Mouse (Mus musculus): ENCODE results near the gene Tmem240. TPM values are rescaled to one million over a fixed set of nuclear protein-coding genes. Genes with fewer than 3 reads are reported as not detected.
A peak's percentile ranks its signal among the peaks of the same experiment; 100 is the strongest.
"Not testable (repeated sequence)": the region's sequence is repeated elsewhere in the genome, so short reads cannot be mapped to it uniquely, and the experiment has no call there.

Gene Tmem240
- not detected in 2 replicates for polyA plus RNA-seq (2012; ENCODE audit: insufficient read depth, insufficient read length, low replicate concordance, missing spikeins)

- under 1% methylated on average over 34 of the region's 35 CpGs for WGBS
- H3K27ac ChIP-seq (ENCODE audit: insufficient read depth, low read depth, low read length): peak within 1 kb of the TSS; percentile 69; the same call in 1 of the 2 replicates
- TF ChIP-seq POLR2A (IDR thresholded peaks at IDR 0.05; ENCODE audit: insufficient read depth, low read depth, low read length) (peak; percentile 74), CTCF (IDR thresholded peaks at IDR 0.05; ENCODE audit: insufficient read depth, low read depth, low read length) (no peak)
Observed at GRCm38 (mm10) chr4:155734350-155734941, at the start of gene Tmem240. Gene Tmem240, plus strand, starts transcription at chr4:155734800.

GRCm38 (mm10) chr4:155687764-155688163 lies 46.8 kb upstream of the Tmem240 start:
- H3K4me3 ChIP-seq (ENCODE audit: insufficient read depth, low read depth, low read length); H3K27ac ChIP-seq (ENCODE audit: insufficient read depth, low read depth, low read length); H3K4me1 ChIP-seq (ENCODE audit: control insufficient read depth, insufficient read depth, low read length): not testable (repeated sequence)
- WGBS: 94% methylated on average over 4 of the region's 4 CpGs

More at GRCm38 (mm10) chr4:155734350-155734941, at the start of gene Tmem240:
- Histone ChIP-seq H3K4me3 (ENCODE audit: insufficient read depth, low read depth, low read length) (peak within 1 kb of the TSS; percentile 80), H3K4me1 (ENCODE audit: control insufficient read depth, insufficient read depth, low read length) (peaks cover 22% of the 10 kb centered on the region)

- 71% methylated on average over 12 of the region's 12 CpGs for WGBS
- H3K4me1 ChIP-seq (ENCODE audit: control insufficient read depth, insufficient read depth, low read length): peaks cover 10% of the 10 kb centered on the region
- H3K4me3 ChIP-seq (ENCODE audit: insufficient read depth, low read depth, low read length): no peak overlapping the region
- no peak for TF ChIP-seq POLR2A (IDR thresholded peaks at IDR 0.05; ENCODE audit: insufficient read depth, low read depth, low read length)
- no peak for TF ChIP-seq CTCF (IDR thresholded peaks at IDR 0.05; ENCODE audit: insufficient read depth, low read depth, low read length)
- no peak overlapping the region for H3K27ac ChIP-seq (ENCODE audit: insufficient read depth, low read depth, low read length)
Observed at GRCm38 (mm10) chr4:155690571-155691375, 43.8 kb upstream of the Tmem240 start.

GRCm38 (mm10) chr4:155692421-155692820 lies 42.2 kb upstream of the Tmem240 start:
- no peak overlapping the region for H3K27ac ChIP-seq (ENCODE audit: insufficient read depth, low read depth, low read length)
- TF ChIP-seq CTCF (IDR thresholded peaks at IDR 0.05; ENCODE audit: insufficient read depth, low read depth, low read length) (no peak), POLR2A (IDR thresholded peaks at IDR 0.05; ENCODE audit: insufficient read depth, low read depth, low read length) (no peak)
- H3K4me1 ChIP-seq (ENCODE audit: control insufficient read depth, insufficient read depth, low read length): peaks cover 17% of the 10 kb centered on the region
- WGBS: 91% methylated on average over 3 of the region's 3 CpGs
- no peak overlapping the region for H3K4me3 ChIP-seq (ENCODE audit: insufficient read depth, low read depth, low read length)

- peaks cover 17% of the 10 kb centered on the region for H3K4me1 ChIP-seq (ENCODE audit: control insufficient read depth, insufficient read depth, low read length)
- H3K4me3 ChIP-seq (ENCODE audit: insufficient read depth, low read depth, low read length): peak within 1 kb of the TSS; percentile 75
- peak within 1 kb of the TSS; percentile 99 for H3K27ac ChIP-seq (ENCODE audit: insufficient read depth, low read depth, low read length)
- 3% methylated on average over 47 of the region's 47 CpGs for WGBS
- TF ChIP-seq POLR2A (IDR thresholded peaks at IDR 0.05; ENCODE audit: insufficient read depth, low read depth, low read length) (no peak), CTCF (IDR thresholded peaks at IDR 0.05; ENCODE audit: insufficient read depth, low read depth, low read length) (no peak)
Observed at GRCm38 (mm10) chr4:155694111-155694481, 40.5 kb upstream of the Tmem240 start, which contains the start of gene Fndc10. Gene Fndc10, plus strand, starts transcription at chr4:155694342.

GRCm38 (mm10) chr4:155694482-155695401 lies 39.9 kb upstream of the Tmem240 start:
- Histone ChIP-seq H3K4me3 (ENCODE audit: insufficient read depth, low read depth, low read length) (peak overlapping the region; percentile 75), H3K4me1 (ENCODE audit: control insufficient read depth, insufficient read depth, low read length) (peaks cover 17% of the 10 kb centered on the region), H3K27ac (ENCODE audit: insufficient read depth, low read depth, low read length) (peak overlapping the region; percentile 99)
- TF ChIP-seq POLR2A (IDR thresholded peaks at IDR 0.05; ENCODE audit: insufficient read depth, low read depth, low read length) (peak; percentile 88), CTCF (IDR thresholded peaks at IDR 0.05; ENCODE audit: insufficient read depth, low read depth, low read length) (0 out of 2 replicates have a peak, but pooled peaks have one; percentile 28)
- under 1% methylated on average over 92 of the region's 92 CpGs for WGBS

GRCm38 (mm10) chr4:155695531-155696062 lies 39.0 kb upstream of the Tmem240 start:
- 55% methylated on average over 4 of the region's 4 CpGs for WGBS
- TF ChIP-seq CTCF (IDR thresholded peaks at IDR 0.05; ENCODE audit: insufficient read depth, low read depth, low read length): no peak
- TF ChIP-seq POLR2A (IDR thresholded peaks at IDR 0.05; ENCODE audit: insufficient read depth, low read depth, low read length): no peak
- H3K4me1 ChIP-seq (ENCODE audit: control insufficient read depth, insufficient read depth, low read length): peaks cover 17% of the 10 kb centered on the region
- H3K4me3 ChIP-seq (ENCODE audit: insufficient read depth, low read depth, low read length): peak overlapping the region; percentile 75
- peak overlapping the region; percentile 99 for H3K27ac ChIP-seq (ENCODE audit: insufficient read depth, low read depth, low read length)

All from olfactory bulb, adult 2 months (tissue).